Mouse (Mus musculus): Measurements from ENCODE around the gene Pecr.

DNA sequence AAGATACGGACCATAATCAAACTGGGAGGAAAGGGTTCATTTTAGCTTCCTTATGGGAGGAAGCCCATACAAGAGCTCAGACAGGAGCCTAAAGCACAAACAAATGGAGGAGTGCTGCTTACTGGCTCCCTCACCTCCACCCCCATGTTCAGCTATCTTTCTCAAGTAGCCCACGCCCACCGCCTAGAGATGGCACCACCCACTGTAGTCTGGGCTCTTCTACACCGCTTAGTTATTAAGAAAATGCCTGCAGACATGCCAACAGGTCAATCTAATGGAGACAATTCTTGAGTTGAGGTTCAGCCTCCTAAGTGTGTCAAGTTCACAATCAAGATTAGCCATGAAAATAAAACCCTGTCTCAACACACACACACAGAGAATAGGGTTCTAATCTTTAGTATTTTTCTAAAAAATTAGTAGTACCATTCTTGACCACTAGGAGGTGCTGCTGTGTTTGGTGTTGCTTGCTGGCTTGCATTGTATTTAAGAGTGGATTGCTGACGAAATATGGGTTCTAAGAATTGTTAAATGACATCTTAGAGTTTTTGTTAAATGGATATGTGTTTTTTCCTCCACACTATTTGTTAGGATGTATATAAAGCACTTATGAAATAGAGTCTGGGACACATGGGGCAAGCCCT is 29.4 kb upstream of the Pecr start:
- TF ChIP-seq POLR2A (IDR thresholded peaks at IDR 0.05; ENCODE audit: control insufficient read depth, extremely low read depth, insufficient read depth, low read length, poor library complexity), result no peak
- TF ChIP-seq CTCF (IDR thresholded peaks at IDR 0.05; ENCODE audit: borderline replicate concordance, control insufficient read depth, extremely low read depth, insufficient read depth, low read length, poor library complexity), result no peak
